ENCODE assay signal across 23 mouse cellular contexts in the genomic region with DNA sequence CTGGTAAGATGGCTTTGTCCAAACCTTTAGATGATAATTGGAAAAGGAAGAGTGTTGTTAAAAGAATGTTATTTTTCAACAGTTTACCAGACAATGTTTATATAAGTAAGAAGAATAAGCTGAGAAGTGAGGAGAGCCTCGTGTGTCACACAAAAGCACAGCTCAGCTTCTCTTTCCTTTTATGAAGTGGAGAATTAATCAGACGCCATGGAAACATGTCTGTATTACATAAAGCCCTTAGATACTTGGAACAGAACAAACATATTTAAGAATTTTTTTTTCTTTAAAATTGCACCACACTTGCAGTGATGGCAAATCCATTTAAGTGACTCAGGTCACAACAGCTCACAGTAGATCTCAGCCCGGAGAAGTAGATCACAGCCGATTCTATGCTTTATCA.
"Had no signal": no experiment of that assay in that cellular context is flagged by ENCODE, and none has a peak within 500 bp of the region (broad histone marks: within the 10 kb centered on the region; RNA-seq: fewer than 3 reads in every experiment).

No protein-coding gene starts in this region.

- H3K27me3 ChIP-seq: forebrain, embryonic 15.5 days; heart, embryonic 12.5 days; intestine, embryonic 15.5 days; limb, embryonic 12.5 days had no signal

- ATAC-seq: forebrain, embryonic 15.5 days; forebrain, postnatal 0 days; hindbrain, embryonic 16.5 days; inflammation-experienced regulatory T-cells, adult 6 months; intestine, embryonic 15.5 days; intestine, postnatal 0 days had no signal

- H3K4me3 ChIP-seq: forebrain, embryonic 15.5 days; heart, embryonic 10.5 days; heart, embryonic 12.5 days; hindbrain, embryonic 10.5 days; hindbrain, embryonic 12.5 days; intestine, embryonic 15.5 days; left cerebral cortex, adult 2 months; limb, embryonic 10.5 days; limb, embryonic 12.5 days had no signal

- DNase-seq: forebrain, postnatal 0 days; gastrocnemius, postnatal 25 days; heart, adult 18-20 months; heart, postnatal 10 days; heart, postnatal 4 days; kidney, adult 18-20 months; kidney, adult 8-10 months; kidney, postnatal 10 days; kidney, postnatal 25 days; kidney, postnatal 4 days had no signal

- H3K9me3 ChIP-seq: forebrain, embryonic 15.5 days; heart, embryonic 10.5 days; heart, embryonic 12.5 days; hindbrain, embryonic 10.5 days; hindbrain, embryonic 12.5 days; intestine, embryonic 15.5 days; limb, embryonic 10.5 days; limb, embryonic 12.5 days had no signal

- H3K27ac ChIP-seq: forebrain, embryonic 15.5 days; heart, embryonic 10.5 days; hindbrain, embryonic 10.5 days; hindbrain, embryonic 12.5 days; hindbrain, embryonic 14.5 days; intestine, embryonic 15.5 days; left cerebral cortex, adult 2 months; limb, embryonic 10.5 days; limb, embryonic 12.5 days had no signal

- H3K9ac ChIP-seq: forebrain, embryonic 15.5 days; forebrain, postnatal 0 days; heart, embryonic 12.5 days; hindbrain, embryonic 12.5 days; hindbrain, embryonic 14.5 days; intestine, embryonic 15.5 days; limb, embryonic 12.5 days had no signal

- H3K36me3 ChIP-seq: forebrain, embryonic 15.5 days; hindbrain, embryonic 10.5 days; hindbrain, embryonic 12.5 days; intestine, embryonic 15.5 days; limb, embryonic 10.5 days; limb, embryonic 12.5 days had no signal

- H3K4me1 ChIP-seq: forebrain, embryonic 15.5 days; limb, embryonic 10.5 days; limb, embryonic 12.5 days had no signal

- H3K4me2 ChIP-seq: forebrain, embryonic 15.5 days; heart, embryonic 12.5 days; hindbrain, embryonic 12.5 days; hindbrain, embryonic 14.5 days; intestine, embryonic 15.5 days; limb, embryonic 12.5 days had no signal
